Mouse (Mus musculus) kidney, postnatal 0 days (tissue): ENCODE data around the gene Rspo1. TPM values are rescaled to one million over a fixed set of nuclear protein-coding genes. Genes with fewer than 3 reads are reported as not detected.

Experiments used
- ATAC-seq: fragments of 200-750 bp; cut with Nextera tagmentation; replicated peaks from 2 replicates; pipeline ENCODE4 v1.8.0; 2017; ENCODE audit warnings: low read depth, moderate number of reproducible peaks, moderate TSS enrichment, moderate library complexity; ENCODE audit not compliant: low FRiP score
- DNase-seq: peaks from one replicate; pipeline ENCODE4 v3.0.0-alpha.2; 2016; ENCODE audit warnings: low spot score
- H3K27ac ChIP-seq: fragments of 300-500 bp; sonication (generic); 2 replicates; pipeline ENCODE4 v1.5.1; 2014; ENCODE audit warnings: mild to moderate bottlenecking
- H3K27me3 ChIP-seq: fragments of 300-500 bp; sonication (generic); 2 replicates; pipeline ENCODE4 v1.6.1; 2014; ENCODE audit warnings: low read length, mixed read lengths; ENCODE audit not compliant: insufficient read depth
- H3K36me3 ChIP-seq: fragments of 300-500 bp; sonication (generic); 2 replicates; pipeline ENCODE4 v1.6.1; 2014; ENCODE audit warnings: low read length, mixed read lengths; ENCODE audit not compliant: insufficient read depth
- H3K4me1 ChIP-seq: fragments of 300-500 bp; sonication (generic); replicated peaks from 2 replicates; pipeline ENCODE4 v1.6.1; 2014; ENCODE audit warnings: antibody characterized with exemption, low read length, mixed read lengths; ENCODE audit not compliant: insufficient read depth
- H3K4me2 ChIP-seq: fragments of 300-500 bp; sonication (generic); 2 replicates; pipeline ENCODE4 v1.6.1; 2014; ENCODE audit warnings: mild to moderate bottlenecking, low read length, moderate library complexity, mixed read lengths
- H3K4me3 ChIP-seq: fragments of 300-500 bp; sonication (generic); replicated peaks from 2 replicates; pipeline ENCODE4 v1.5.1; 2014; ENCODE audit warnings: low read depth, low read length
- H3K9ac ChIP-seq: fragments of 300-500 bp; sonication (generic); 2 replicates; pipeline ENCODE4 v1.6.1; 2014; ENCODE audit warnings: low read depth, low read length
- H3K9me3 ChIP-seq: fragments of 300-500 bp; sonication (generic); replicated peaks from 2 replicates; pipeline ENCODE4 v1.6.1; 2016; ENCODE audit warnings: low read length, inconsistent platforms, mixed read lengths
- CTCF ChIP-seq: IDR thresholded peaks from 2 replicates; pipeline ENCODE4 v1.5.1; 2016; ENCODE audit warnings: antibody characterized with exemption, low read depth, mild to moderate bottlenecking, moderate library complexity
- WGBS: fragments of 180-500 bp; shearing (Covaris S2); extraction: QIAGEN DNeasy Blood & Tissue Kit; methylation state at CpG from one replicate; pipeline ENCODE4 v1.1.7; 2014; 5-methylcytosine and 5-hydroxymethylcytosine counted together
- polyA plus RNA-seq: library from polyadenylated mRNA; unstranded; fragments of >200 nt; fragmentation: Nextera tagmentation; extraction: Ambion mirVana; gene quantifications from 2 replicates; pipeline ENCODE4 v1.2.1, GENCODE M21; 2015

The Rspo1 gene
- polyA plus RNA-seq, 1 experiment from 2014 or later: 17.4 TPM

DNA sequence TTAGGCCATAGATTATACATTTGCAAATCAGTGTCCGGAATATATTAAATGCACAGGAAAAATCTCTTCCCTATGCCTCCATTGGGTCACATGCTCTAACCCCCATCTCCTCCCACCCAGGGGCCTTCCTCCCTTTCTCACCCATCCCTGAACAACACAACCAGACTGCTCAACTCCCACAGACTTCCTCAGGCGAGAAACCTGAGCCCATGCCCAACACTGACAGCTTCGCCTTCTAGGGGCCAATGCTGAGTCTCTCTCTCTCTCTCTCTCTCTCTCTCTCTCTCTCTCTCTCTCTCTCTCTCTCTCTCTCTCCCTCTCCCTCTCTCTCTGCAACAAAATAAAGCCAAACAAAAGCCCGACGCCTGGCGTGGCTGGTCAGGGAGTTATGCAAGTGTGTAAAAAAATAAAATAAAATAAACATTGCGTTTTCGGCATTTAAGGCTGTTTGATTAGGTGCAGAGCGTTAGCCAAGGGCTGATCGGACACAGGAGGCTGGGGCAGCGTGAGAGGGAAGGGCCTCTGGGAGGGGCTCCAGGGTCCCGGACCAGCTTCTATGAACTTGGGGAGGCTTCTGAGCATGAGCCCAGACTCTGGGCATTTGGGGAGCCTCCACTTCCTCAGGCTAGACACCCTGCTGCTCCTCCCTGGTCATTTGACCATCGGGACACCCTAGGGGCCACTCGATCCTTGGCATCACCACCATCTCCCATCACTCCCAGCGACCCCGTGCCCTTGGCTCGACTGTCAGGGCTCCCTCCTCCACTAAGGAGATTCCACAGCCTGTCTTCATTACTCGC lies 1.2 kb upstream of the Rspo1 start:
- no peak overlapping the region for H3K27ac ChIP-seq
- peaks cover 22% of the 10 kb centered on the region; the same call in 1 of the 2 replicates for H3K27me3 ChIP-seq
- H3K4me1 ChIP-seq: peaks cover 3% of the 10 kb centered on the region; the same call in 1 of the 2 replicates
- 0 out of 2 replicates have a peak overlapping the region, but pooled peaks have one; percentile 2 for H3K4me3 ChIP-seq
- H3K9me3 ChIP-seq: no peaks in the 10 kb centered on the region
- WGBS: 3% methylated on average over 18 of the region's 18 CpGs
- DNase-seq (peak; percentile 86), ATAC-seq (no peak; the same call in 1 of the 2 replicates)
- 0 out of 2 replicates have a peak overlapping the region, but pooled peaks have one; percentile 8 for H3K9ac ChIP-seq
- H3K4me2 ChIP-seq: peak overlapping the region; percentile 62
- TF ChIP-seq CTCF: no peak
- no peaks in the 10 kb centered on the region for H3K36me3 ChIP-seq

- Histone ChIP-seq H3K27me3 (peaks cover 26% of the 10 kb centered on the region; the same call in 1 of the 2 replicates), H3K4me3 (peak overlapping the region; percentile 49), H3K4me2 (peak overlapping the region; percentile 62), H3K36me3 (no peaks in the 10 kb centered on the region), H3K9me3 (no peaks in the 10 kb centered on the region), H3K27ac (0 out of 2 replicates have a peak overlapping the region, but pooled peaks have one; percentile 21), H3K9ac (peak overlapping the region; percentile 50), H3K4me1 (peaks cover 7% of the 10 kb centered on the region; the same call in 1 of the 2 replicates)
- WGBS: 3% methylated on average over 48 of the region's 51 CpGs
- TF ChIP-seq CTCF: no peak
- ATAC-seq (no peak), DNase-seq (no peak)
Measured at GRCm38 (mm10) chr4:124986739-124987710, 795 bp downstream of the Rspo1 start.

- ATAC-seq (no peak), DNase-seq (no peak)
- Histone ChIP-seq H3K27ac (no peak overlapping the region), H3K9ac (no peak overlapping the region), H3K9me3 (no peaks in the 10 kb centered on the region), H3K4me2 (peak overlapping the region; percentile 62), H3K36me3 (no peaks in the 10 kb centered on the region), H3K4me3 (peak overlapping the region; percentile 49), H3K4me1 (peaks cover 7% of the 10 kb centered on the region; the same call in 1 of the 2 replicates), H3K27me3 (peaks cover 26% of the 10 kb centered on the region; the same call in 1 of the 2 replicates)
- TF ChIP-seq CTCF: no peak
- WGBS: 3% methylated on average over 10 of the region's 10 CpGs
Measured at GRCm38 (mm10) chr4:124987711-124988097, 1.5 kb downstream of the Rspo1 start.

GRCm38 (mm10) chr4:124988382-124988781 lies 2.2 kb downstream of the Rspo1 start:
- no peak overlapping the region for H3K4me3 ChIP-seq
- H3K4me2 ChIP-seq: no peak overlapping the region
- ATAC-seq (no peak), DNase-seq (peak; percentile 45)
- 14% methylated on average over 9 of the region's 9 CpGs for WGBS
- no peaks in the 10 kb centered on the region for H3K36me3 ChIP-seq
- no peak overlapping the region for H3K27ac ChIP-seq
- no peak for TF ChIP-seq CTCF
- H3K9me3 ChIP-seq: no peaks in the 10 kb centered on the region
- H3K4me1 ChIP-seq: peaks cover 7% of the 10 kb centered on the region; the same call in 1 of the 2 replicates
- no peak overlapping the region for H3K9ac ChIP-seq
- H3K27me3 ChIP-seq: peaks cover 26% of the 10 kb centered on the region; the same call in 1 of the 2 replicates

GRCm38 (mm10) chr4:124989787-124990253 lies 3.6 kb downstream of the Rspo1 start:
- DNase-seq (peak; percentile 88), ATAC-seq (peak; percentile 84)
- no peak; the same call in 1 of the 2 replicates for TF ChIP-seq CTCF
- Histone ChIP-seq H3K9ac (no peak overlapping the region), H3K36me3 (no peaks in the 10 kb centered on the region), H3K4me1 (peaks cover 7% of the 10 kb centered on the region; the same call in 1 of the 2 replicates), H3K9me3 (no peaks in the 10 kb centered on the region), H3K4me2 (peak overlapping the region; percentile 39), H3K27ac (peak overlapping the region; percentile 47; the same call in 1 of the 2 replicates), H3K4me3 (0 out of 2 replicates have a peak overlapping the region, but pooled peaks have one; percentile 4), H3K27me3 (peaks cover 18% of the 10 kb centered on the region; the same call in 1 of the 2 replicates)
- 1% methylated on average over 20 of the region's 20 CpGs for WGBS
